ENCODE assay signal across 27 mouse cellular contexts in genomic region chr12:98957455-98957854, GRCm38 (mm10). TPM values are rescaled to one million over a fixed set of nuclear protein-coding genes. Genes with fewer than 3 reads are reported as not detected.
DNase-seq lines count a peak whose midpoint lies in the region; ATAC-seq and TF ChIP-seq lines count a peak whose summit lies in the region.
"Had no signal": no experiment of that assay in that cellular context is flagged by ENCODE, and none has a peak within 500 bp of the region (broad histone marks: within the 10 kb centered on the region; RNA-seq: fewer than 3 reads in every experiment).

No protein-coding gene starts in this region.

- TF ChIP-seq EP300 in CH12.LX (IDR thresholded peaks at IDR 0.05; ENCODE audit: low read length): peak; percentile 83

- DNase-seq in testis, postnatal 10 days (ENCODE audit: low spot score): peak; percentile 22
- DNase-seq in testis, postnatal 14 days (ENCODE audit: low spot score): no peak
- peak; percentile 93 for DNase-seq in CH12.LX (ENCODE audit: extremely low read depth)
- DNase-seq: adrenal gland, adult 2 months; cerebellum, adult 11 months; cerebellum, adult 2 months; cerebellum, adult 9-11 months; cerebellum, postnatal 36 days; embryo, embryonic 11 days; gastrocnemius, adult 2 months; gastrocnemius, postnatal 14 days; heart, adult 2 months; heart, postnatal 14 days; heart, postnatal 4 days; kidney, adult 11 months had no signal

- peak; percentile 46 for TF ChIP-seq POLR2A in CH12.LX (IDR thresholded peaks at IDR 0.05; ENCODE audit: low read depth, low read length)

- no peak; the same call in 1 of the 2 replicates for TF ChIP-seq RAD21 in CH12.LX (IDR thresholded peaks at IDR 0.05; ENCODE audit: low read depth, low read length)

- no peaks in the 10 kb centered on the region for H3K36me3 ChIP-seq in intestine, embryonic 16.5 days (ENCODE audit: control insufficient read depth, insufficient read depth, low read length)
- no peaks in the 10 kb centered on the region for H3K36me3 ChIP-seq in intestine, postnatal 0 days (ENCODE audit: control insufficient read depth, insufficient read depth)
- H3K36me3 ChIP-seq in CH12.LX (replicated peaks in 1 of 2; ENCODE audit: control insufficient read depth in 1 of 2, insufficient read depth in 1 of 2, low read length in 1 of 2): no peaks in the 10 kb centered on the region
- peaks cover 2% of the 10 kb centered on the region; the same call in 1 of the 2 replicates for H3K36me3 ChIP-seq in forebrain, embryonic 16.5 days (ENCODE audit: control insufficient read depth, insufficient read depth)
- H3K36me3 ChIP-seq: heart, embryonic 10.5 days; hindbrain, embryonic 15.5 days had no signal

- H3K79me2 ChIP-seq in CH12.LX (replicated peaks; ENCODE audit: control insufficient read depth, extremely low read depth, insufficient read depth, poor library complexity, severe bottlenecking): no peaks in the 10 kb centered on the region

- ATAC-seq in intestine, embryonic 16.5 days: no peak
- no peak for ATAC-seq in intestine, postnatal 0 days
- no peak for ATAC-seq in forebrain, embryonic 16.5 days
- ATAC-seq: forebrain, embryonic 15.5 days had no signal

- H3K27ac ChIP-seq in intestine, embryonic 16.5 days (ENCODE audit: low read length): peak overlapping the region; percentile 1; the same call in 1 of the 2 replicates
- no peak overlapping the region for H3K27ac ChIP-seq in intestine, postnatal 0 days (ENCODE audit: low read depth, low read length)
- H3K27ac ChIP-seq in CH12.LX (ENCODE audit: insufficient read depth, low read depth): no peak overlapping the region
- H3K27ac ChIP-seq in forebrain, embryonic 16.5 days (ENCODE audit: low read length): no peak overlapping the region
- H3K27ac ChIP-seq: embryonic facial prominence, embryonic 10.5 days; embryonic facial prominence, embryonic 13.5 days; forebrain, embryonic 12.5 days; forebrain, embryonic 15.5 days; gastrocnemius, adult 2 months; heart, adult 2 months; heart, embryonic 10.5 days; heart, embryonic 13.5 days; hindbrain, embryonic 15.5 days had no signal

- WGBS in intestine, embryonic 16.5 days: 83% methylated on average over 11 of the region's 11 CpGs
- WGBS in intestine, postnatal 0 days: 89% methylated on average over 11 of the region's 11 CpGs
- 86% methylated on average over 11 of the region's 11 CpGs for WGBS in forebrain, embryonic 16.5 days

- H3K27me3 ChIP-seq in intestine, embryonic 16.5 days (replicated peaks; ENCODE audit: control insufficient read depth, insufficient read depth, low read length): no peaks in the 10 kb centered on the region
- H3K27me3 ChIP-seq in intestine, postnatal 0 days (replicated peaks; ENCODE audit: control insufficient read depth, insufficient read depth, low read length): no peaks in the 10 kb centered on the region
- no peaks in the 10 kb centered on the region for H3K27me3 ChIP-seq in CH12.LX (replicated peaks)
- no peaks in the 10 kb centered on the region for H3K27me3 ChIP-seq in forebrain, embryonic 16.5 days (replicated peaks; ENCODE audit: control insufficient read depth, insufficient read depth, low read length)
- H3K27me3 ChIP-seq: embryonic facial prominence, embryonic 13.5 days; forebrain, embryonic 12.5 days; forebrain, embryonic 15.5 days; heart, embryonic 13.5 days; hindbrain, embryonic 15.5 days had no signal

- no peak overlapping the region for H3K4me3 ChIP-seq in intestine, embryonic 16.5 days (ENCODE audit: low read length)
- H3K4me3 ChIP-seq in intestine, postnatal 0 days (ENCODE audit: low read depth, low read length): no peak overlapping the region
- no peak overlapping the region for H3K4me3 ChIP-seq in CH12.LX (replicated peaks in 1 of 3; ENCODE audit: low read depth in 2 of 3, low read length in 2 of 3, poor library complexity in 1 of 3)
- no peak overlapping the region for H3K4me3 ChIP-seq in forebrain, embryonic 16.5 days (replicated peaks; ENCODE audit: low read length)
- H3K4me3 ChIP-seq: embryonic facial prominence, embryonic 10.5 days; embryonic facial prominence, embryonic 13.5 days; erythroblast, embryonic 14.5 days; forebrain, embryonic 12.5 days; forebrain, embryonic 15.5 days; gastrocnemius, adult 2 months; heart, adult 2 months; heart, embryonic 10.5 days; heart, embryonic 13.5 days; hindbrain, embryonic 15.5 days had no signal

- dilution Hi-C loops in CH12.LX (cut with MboI; ENCODE audit: extremely low pct_ligation_motif_present, extremely low pct_unique_long_range_greater_than_20kb, low sequenced_read_pairs): no loop called here

- H3K9me3 ChIP-seq in intestine, embryonic 16.5 days (ENCODE audit: control insufficient read depth, low read length): no peaks in the 10 kb centered on the region
- H3K9me3 ChIP-seq in intestine, postnatal 0 days (ENCODE audit: control insufficient read depth): no peaks in the 10 kb centered on the region
- H3K9me3 ChIP-seq in CH12.LX (replicated peaks; ENCODE audit: low read length): no peaks in the 10 kb centered on the region
- no peaks in the 10 kb centered on the region for H3K9me3 ChIP-seq in forebrain, embryonic 16.5 days (ENCODE audit: control insufficient read depth, low read length)
- H3K9me3 ChIP-seq: embryonic facial prominence, embryonic 10.5 days; embryonic facial prominence, embryonic 13.5 days; forebrain, embryonic 12.5 days; forebrain, embryonic 15.5 days; heart, embryonic 10.5 days; heart, embryonic 13.5 days; hindbrain, embryonic 15.5 days had no signal

- H3K4me2 ChIP-seq in intestine, embryonic 16.5 days (ENCODE audit: low read depth, low read length): no peak overlapping the region
- H3K4me2 ChIP-seq in intestine, postnatal 0 days (replicated peaks; ENCODE audit: low read depth): no peak overlapping the region
- H3K4me2 ChIP-seq in CH12.LX (ENCODE audit: insufficient read depth, low read depth, poor library complexity, severe bottlenecking): 0 out of 2 replicates have a peak overlapping the region, but pooled peaks have one; percentile 2
- H3K4me2 ChIP-seq in forebrain, embryonic 16.5 days (ENCODE audit: low read length): no peak overlapping the region
- H3K4me2 ChIP-seq: embryonic facial prominence, embryonic 13.5 days; forebrain, embryonic 12.5 days; forebrain, embryonic 15.5 days; heart, embryonic 13.5 days; hindbrain, embryonic 15.5 days had no signal

- H3K9ac ChIP-seq in intestine, embryonic 16.5 days (ENCODE audit: low read depth, low read length): no peak overlapping the region
- no peak overlapping the region for H3K9ac ChIP-seq in intestine, postnatal 0 days (ENCODE audit: low read depth, low read length)
- H3K9ac ChIP-seq in CH12.LX (ENCODE audit: insufficient read depth, low read depth): no peak overlapping the region
- no peak overlapping the region for H3K9ac ChIP-seq in forebrain, embryonic 16.5 days (replicated peaks; ENCODE audit: low read depth, low read length)
- H3K9ac ChIP-seq: embryonic facial prominence, embryonic 13.5 days; forebrain, embryonic 12.5 days; forebrain, embryonic 15.5 days; heart, embryonic 13.5 days; hindbrain, embryonic 15.5 days had no signal

- H3K4me1 ChIP-seq in intestine, embryonic 16.5 days (ENCODE audit: control insufficient read depth, insufficient read depth, low read length): no peaks in the 10 kb centered on the region
- no peaks in the 10 kb centered on the region for H3K4me1 ChIP-seq in intestine, postnatal 0 days (replicated peaks; ENCODE audit: control insufficient read depth, insufficient read depth, low read length)
- peaks cover 7 to 29% of the 10 kb centered on the region in 2 experiments; a peak in 3 of 4 replicates for H3K4me1 ChIP-seq in CH12.LX (ENCODE audit: control insufficient read depth in 1 of 2, insufficient read depth in 2 of 2)
- peaks cover 13% of the 10 kb centered on the region for H3K4me1 ChIP-seq in forebrain, embryonic 16.5 days (replicated peaks; ENCODE audit: control insufficient read depth, insufficient read depth, low read length)
- H3K4me1 ChIP-seq: embryonic facial prominence, embryonic 13.5 days; forebrain, embryonic 12.5 days; heart, embryonic 13.5 days; hindbrain, embryonic 15.5 days had no signal

- TF ChIP-seq CTCF in intestine, postnatal 0 days (IDR thresholded peaks at IDR 0.05; ENCODE audit: low read depth): no peak
- no peak for TF ChIP-seq CTCF in CH12.LX (conservative IDR thresholded peaks at IDR 0.05 in 1 of 2, IDR thresholded peaks at IDR 0.05 in 1 of 2; ENCODE audit: low read depth in 2 of 2, low read length in 2 of 2)

- in situ Hi-C loops in CH12.LX (cut with MboI; ENCODE audit: low pct_ligation_motif_present, low pct_unique_long_range_greater_than_20kb, low sequenced_read_pairs): no loop called here

TF ChIP-seq in CH12.LX, 34 proteins besides CTCF, POLR2A, EP300 and RAD21 (continues in another document):
- 0 out of 2 replicates have a peak, but pooled peaks have one; percentile 29 for TF ChIP-seq RCOR1 (conservative IDR thresholded peaks at IDR 0.05; ENCODE audit: low read depth, low read length)
- TF ChIP-seq MAX (IDR thresholded peaks at IDR 0.05; ENCODE audit: low read length): no peak
- TF ChIP-seq NELFE (IDR thresholded peaks at IDR 0.05; ENCODE audit: low read depth, low read length): no peak
- no peak for TF ChIP-seq USF2 (conservative IDR thresholded peaks at IDR 0.05; ENCODE audit: low read depth, low read length)
- TF ChIP-seq HCFC1 (IDR thresholded peaks at IDR 0.05; ENCODE audit: low read depth, low read length): no peak
- peak; percentile 66 for TF ChIP-seq JUN (IDR thresholded peaks at IDR 0.05; ENCODE audit: insufficient read depth, low read depth, low read length)
- TF ChIP-seq SIN3A (IDR thresholded peaks at IDR 0.05; ENCODE audit: low read length): peak; percentile 50; the same call in 1 of the 2 replicates
- TF ChIP-seq MYC (IDR thresholded peaks at IDR 0.05; ENCODE audit: low read depth, low read length): 0 out of 2 replicates have a peak, but pooled peaks have one; percentile 27
- TF ChIP-seq CHD1 (IDR thresholded peaks at IDR 0.05; ENCODE audit: low read depth, low read length): no peak
- TF ChIP-seq UBTF (IDR thresholded peaks at IDR 0.05; ENCODE audit: low read depth, low read length): no peak

RNA-seq across cellular contexts. Expression of gene Ttc8, which starts 37.1 kb away (rescaled TPM):
- polyA plus RNA-seq in intestine, embryonic 16.5 days (2015; fragmentation: Nextera tagmentation; extraction: Ambion mirVana): 13.1 and 14.6 TPM in 2 replicates
- polyA plus RNA-seq in intestine, postnatal 0 days (2015; fragmentation: Nextera tagmentation; extraction: Ambion mirVana): 6.7 and 6.9 TPM in 2 replicates
- total RNA-seq in CH12.LX (2012; rRNA removed) (4.9 and 5.0 TPM in 2 replicates), CH12.LX (2014; rRNA removed) (6.8 and 9.4 TPM in 2 replicates)
- 3.2 and 4.5 TPM in 2 replicates for polyA plus RNA-seq in CH12.LX (2012; ENCODE audit: insufficient read length, low read depth)
- polyA plus RNA-seq in forebrain, embryonic 16.5 days (2015; fragmentation: Nextera tagmentation; extraction: Ambion mirVana): 35.4 and 39.2 TPM in 2 replicates
- total RNA-seq: MEL had no signal
- polyA plus RNA-seq: erythroblast, embryonic 14.5 days had no signal

RNA-seq across cellular contexts. Expression of gene Eml5, which starts 56.2 kb away (rescaled TPM):
- 4.9 and 5.1 TPM in 2 replicates for polyA plus RNA-seq in intestine, embryonic 16.5 days (2015; fragmentation: Nextera tagmentation; extraction: Ambion mirVana)
- 1.3 and 1.7 TPM in 2 replicates for polyA plus RNA-seq in intestine, postnatal 0 days (2015; fragmentation: Nextera tagmentation; extraction: Ambion mirVana)
- 4.0 and 5.9 TPM in 2 replicates for total RNA-seq in CH12.LX (2012; rRNA removed)
- 1.5 and 1.8 TPM in 2 replicates for total RNA-seq in CH12.LX (2014; rRNA removed)
- 2.7 and 3.4 TPM in 2 replicates for polyA plus RNA-seq in CH12.LX (2012; ENCODE audit: insufficient read length, low read depth)
- 16.1 and 25.6 TPM in 2 replicates for polyA plus RNA-seq in forebrain, embryonic 16.5 days (2015; fragmentation: Nextera tagmentation; extraction: Ambion mirVana)
